Mouse (Mus musculus): Measurements from ENCODE around the gene Zfp119b. TPM values are rescaled to one million over a fixed set of nuclear protein-coding genes. Genes with fewer than 3 reads are reported as not detected.
"Not testable (repeated sequence)": the region's sequence is repeated elsewhere in the genome, so short reads cannot be mapped to it uniquely, and the experiment has no call there.

Zfp119b gene
- polyA plus RNA-seq, 1 experiment from 2014 or later, result 9.4 TPM

GRCm38 (mm10) chr17:55931553-55932502 is 17.5 kb downstream of the Zfp119b start:
- WGBS, result 3% methylated on average over 33 of the region's 33 CpGs
- Histone ChIP-seq H3K27ac (peak overlapping the region; percentile 88), H3K9me3 (no peaks in the 10 kb centered on the region), H3K9ac (replicated peaks) (peak overlapping the region; percentile 75), H3K4me1 (replicated peaks) (peaks cover 6% of the 10 kb centered on the region; the same call in 1 of the 2 replicates), H3K4me3 (replicated peaks) (peak overlapping the region; percentile 55), H3K27me3 (no peaks in the 10 kb centered on the region), H3K4me2 (replicated peaks) (peak overlapping the region; percentile 63), H3K36me3 (no peaks in the 10 kb centered on the region)
- peak; percentile 99 for ATAC-seq

DNA sequence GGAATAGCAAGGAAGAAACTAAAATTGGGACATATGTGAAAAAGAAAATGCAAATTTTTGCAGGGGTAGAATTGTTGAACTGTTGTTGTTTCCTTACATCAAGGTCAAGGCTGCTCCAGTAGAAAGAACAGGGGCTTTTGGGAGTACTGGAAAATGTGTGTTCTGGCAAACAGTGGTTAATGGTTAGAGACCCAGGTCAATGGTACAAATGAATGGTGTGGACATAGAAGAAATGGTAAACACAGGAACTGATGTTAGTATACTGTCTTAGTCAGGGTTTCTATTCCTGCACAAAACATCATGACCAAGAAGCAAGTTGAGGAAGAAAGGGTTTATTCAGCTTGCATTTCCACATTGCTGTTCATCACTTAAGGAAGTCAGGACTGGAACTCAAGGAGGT is 42.6 kb downstream of the Zfp119b start:
- no peak overlapping the region for H3K4me2 ChIP-seq (replicated peaks)
- no peaks in the 10 kb centered on the region for H3K9me3 ChIP-seq
- no peaks in the 10 kb centered on the region for H3K36me3 ChIP-seq
- H3K4me1 ChIP-seq (replicated peaks), result no peaks in the 10 kb centered on the region
- no peak overlapping the region for H3K4me3 ChIP-seq (replicated peaks)
- ATAC-seq, result no peak
- no peak overlapping the region for H3K27ac ChIP-seq
- H3K27me3 ChIP-seq, result no peaks in the 10 kb centered on the region
- no peak overlapping the region for H3K9ac ChIP-seq (replicated peaks)

- no peak overlapping the region for H3K4me3 ChIP-seq (replicated peaks)
- no peak overlapping the region for H3K4me2 ChIP-seq (replicated peaks)
- no peak overlapping the region for H3K9ac ChIP-seq (replicated peaks)
- H3K36me3 ChIP-seq, result no peaks in the 10 kb centered on the region
- H3K27me3 ChIP-seq, result no peaks in the 10 kb centered on the region
- no peak overlapping the region for H3K27ac ChIP-seq
- ATAC-seq, result no peak
- H3K9me3 ChIP-seq, result 0 out of 2 replicates have a peak, but pooled peaks cover 5% of the 10 kb centered on the region
- H3K4me1 ChIP-seq (replicated peaks), result no peaks in the 10 kb centered on the region
- WGBS, result 77% methylated on average over 6 of the region's 6 CpGs
Measured at GRCm38 (mm10) chr17:55904131-55904530, 45.2 kb downstream of the Zfp119b start.

GRCm38 (mm10) chr17:55903687-55904086 is 45.6 kb downstream of the Zfp119b start:
- Histone ChIP-seq H3K4me1 (replicated peaks) (no peaks in the 10 kb centered on the region), H3K27me3 (no peaks in the 10 kb centered on the region), H3K27ac (no peak overlapping the region), H3K4me3 (replicated peaks) (no peak overlapping the region), H3K9ac (replicated peaks) (no peak overlapping the region), H3K9me3 (0 out of 2 replicates have a peak, but pooled peaks cover 5% of the 10 kb centered on the region), H3K4me2 (replicated peaks) (no peak overlapping the region), H3K36me3 (peaks cover 2% of the 10 kb centered on the region; the same call in 1 of the 2 replicates)
- ATAC-seq, result no peak
- WGBS, result 92% methylated on average over 1 of the region's 1 CpGs

DNA sequence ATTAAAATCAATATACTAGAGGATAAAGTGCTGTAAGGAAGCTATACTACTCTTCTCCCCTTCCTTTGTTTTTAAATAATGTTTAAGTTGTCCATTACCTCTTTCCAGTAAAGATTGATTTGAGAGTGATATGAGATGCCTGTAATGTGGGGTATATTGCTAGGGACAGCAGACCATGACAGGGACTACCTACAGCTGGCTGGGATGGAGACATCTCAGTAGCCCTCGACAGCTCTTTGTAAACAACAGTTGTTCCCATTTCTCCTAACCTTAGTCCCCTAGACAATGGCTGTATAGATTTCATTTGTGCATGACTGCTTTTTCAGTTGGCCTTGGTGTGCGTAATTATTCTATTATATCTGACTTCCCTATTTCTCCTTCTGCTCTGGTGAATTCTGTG is 46.2 kb downstream of the Zfp119b start:
- Histone ChIP-seq H3K4me3 (replicated peaks) (no peak overlapping the region), H3K9ac (replicated peaks) (no peak overlapping the region), H3K27me3 (no peaks in the 10 kb centered on the region), H3K4me1 (replicated peaks) (no peaks in the 10 kb centered on the region), H3K36me3 (peaks cover 8% of the 10 kb centered on the region), H3K27ac (no peak overlapping the region), H3K4me2 (replicated peaks) (no peak overlapping the region), H3K9me3 (0 out of 2 replicates have a peak, but pooled peaks cover 9% of the 10 kb centered on the region)
- ATAC-seq, result no peak
- 68% methylated on average over 2 of the region's 2 CpGs for WGBS

GRCm38 (mm10) chr17:55892406-55892955 is 56.8 kb downstream of the Zfp119b start:
- Histone ChIP-seq H3K36me3 (peaks cover 19% of the 10 kb centered on the region), H3K4me2 (replicated peaks) (peak overlapping the region; percentile 54), H3K4me1 (replicated peaks) (peaks cover 19% of the 10 kb centered on the region), H3K27ac (0 out of 2 replicates have a peak overlapping the region, but pooled peaks have one; percentile 71), H3K4me3 (replicated peaks) (peak overlapping the region; percentile 47), H3K9ac (replicated peaks) (peak overlapping the region; percentile 59; the same call in 1 of the 2 replicates)
- not testable (repeated sequence) for ATAC-seq, H3K9me3 ChIP-seq, H3K27me3 ChIP-seq
- 12% methylated on average over 6 of the region's 8 CpGs for whole genome bisulfite sequencing

Other genes with a start within 250 kb of the Zfp119b start
- gene Pot1b, start 236.9 kb downstream of the Zfp119b start, polyA plus RNA-seq (2015; fragmentation: Nextera tagmentation; extraction: Ambion mirVana), result 10.7 and 13.6 TPM in 2 replicates
- 0.10 and 0.17 TPM in 2 replicates for gene Adgre4, start 199.5 kb downstream of the Zfp119b start, polyA plus RNA-seq (2015; fragmentation: Nextera tagmentation; extraction: Ambion mirVana)
- 14.5 and 15.2 TPM in 2 replicates for gene Zfp119a, start 70.6 kb downstream of the Zfp119b start, polyA plus RNA-seq (2015; fragmentation: Nextera tagmentation; extraction: Ambion mirVana)
- 16.3 and 19.2 TPM in 2 replicates for gene Zfp959, start 57.4 kb downstream of the Zfp119b start, polyA plus RNA-seq (2015; fragmentation: Nextera tagmentation; extraction: Ambion mirVana)
- 4.7 and 5.1 TPM in 2 replicates for gene Ebi3, start 3.1 kb upstream of the Zfp119b start, polyA plus RNA-seq (2015; fragmentation: Nextera tagmentation; extraction: Ambion mirVana)
- gene Yju2, start 9.6 kb upstream of the Zfp119b start, polyA plus RNA-seq (2015; fragmentation: Nextera tagmentation; extraction: Ambion mirVana), result 27.9 and 28.2 TPM in 2 replicates
- gene Shd, start 21.0 kb upstream of the Zfp119b start, polyA plus RNA-seq (2015; fragmentation: Nextera tagmentation; extraction: Ambion mirVana), result 181 and 184 TPM in 2 replicates
- 135 and 136 TPM in 2 replicates for gene Fsd1, start 37.0 kb upstream of the Zfp119b start, polyA plus RNA-seq (2015; fragmentation: Nextera tagmentation; extraction: Ambion mirVana)
- 4.6 and 5.0 TPM in 2 replicates for gene Stap2, start 56.1 kb upstream of the Zfp119b start, polyA plus RNA-seq (2015; fragmentation: Nextera tagmentation; extraction: Ambion mirVana)
- gene Mpnd, start 56.2 kb upstream of the Zfp119b start, polyA plus RNA-seq (2015; fragmentation: Nextera tagmentation; extraction: Ambion mirVana), result 159 and 182 TPM in 2 replicates
- 113 and 123 TPM in 2 replicates for gene Sh3gl1, start 87.1 kb upstream of the Zfp119b start, polyA plus RNA-seq (2015; fragmentation: Nextera tagmentation; extraction: Ambion mirVana)
- gene Chaf1a, start 90.9 kb upstream of the Zfp119b start, polyA plus RNA-seq (2015; fragmentation: Nextera tagmentation; extraction: Ambion mirVana), result 10.1 and 11.0 TPM in 2 replicates
- gene Ubxn6, start 125.5 kb upstream of the Zfp119b start, polyA plus RNA-seq (2015; fragmentation: Nextera tagmentation; extraction: Ambion mirVana), result 73.7 and 78.6 TPM in 2 replicates
- gene Hdgfl2, start 130.1 kb upstream of the Zfp119b start, polyA plus RNA-seq (2015; fragmentation: Nextera tagmentation; extraction: Ambion mirVana), result 156 and 159 TPM in 2 replicates
- gene Plin4, start 160.3 kb upstream of the Zfp119b start, polyA plus RNA-seq (2015; fragmentation: Nextera tagmentation; extraction: Ambion mirVana), result 0.04 and 0.11 TPM in 2 replicates
- 0.43 and 0.55 TPM in 2 replicates for gene Plin5, start 168.1 kb upstream of the Zfp119b start, polyA plus RNA-seq (2015; fragmentation: Nextera tagmentation; extraction: Ambion mirVana)
- gene Lrg1, start 172.5 kb upstream of the Zfp119b start, polyA plus RNA-seq (2015; fragmentation: Nextera tagmentation; extraction: Ambion mirVana), result 0.15 TPM in 1 of 2 replicates, not detected in the other
- 7.6 and 10.4 TPM in 2 replicates for gene Sema6b, start 190.8 kb upstream of the Zfp119b start, polyA plus RNA-seq (2015; fragmentation: Nextera tagmentation; extraction: Ambion mirVana)
- 8.2 and 8.7 TPM in 2 replicates for gene Tnfaip8l1, start 213.0 kb upstream of the Zfp119b start, polyA plus RNA-seq (2015; fragmentation: Nextera tagmentation; extraction: Ambion mirVana)
- 64.6 and 68.4 TPM in 2 replicates for gene Mydgf, start 234.4 kb upstream of the Zfp119b start, polyA plus RNA-seq (2015; fragmentation: Nextera tagmentation; extraction: Ambion mirVana)